Mouse (Mus musculus) hindbrain, embryonic 16.5 days (tissue): ENCODE results near the gene Fxyd7. TPM values are rescaled to one million over a fixed set of nuclear protein-coding genes. Genes with fewer than 3 reads are reported as not detected.

Source experiments
- ATAC-seq: fragments of 200-750 bp; cut with Nextera tagmentation; 2 replicates; pipeline ENCODE4 v1.8.0; 2017; ENCODE audit warnings: moderate TSS enrichment, moderate library complexity
- H3K27ac ChIP-seq: fragments of 300-500 bp; sonication (generic); 2 replicates; pipeline ENCODE4 v1.5.1; 2014; ENCODE audit warnings: low read depth, mild to moderate bottlenecking, control low read depth, low read length, moderate library complexity
- H3K27me3 ChIP-seq: fragments of 300-500 bp; sonication (generic); replicated peaks from 2 replicates; pipeline ENCODE4 v1.6.1; 2014; ENCODE audit warnings: low read length; ENCODE audit not compliant: control insufficient read depth, insufficient read depth
- H3K36me3 ChIP-seq: fragments of 300-500 bp; sonication (generic); 2 replicates; pipeline ENCODE4 v1.6.1; 2014; ENCODE audit warnings: mild to moderate bottlenecking, low read length, moderate library complexity, mixed read lengths; ENCODE audit not compliant: control insufficient read depth, insufficient read depth
- H3K4me1 ChIP-seq: fragments of 300-500 bp; sonication (generic); 2 replicates; pipeline ENCODE4 v1.6.1; 2014; ENCODE audit warnings: low read depth, low read length; ENCODE audit not compliant: control insufficient read depth, insufficient read depth
- H3K4me2 ChIP-seq: fragments of 300-500 bp; sonication (generic); 2 replicates; pipeline ENCODE4 v1.6.1; 2014; ENCODE audit warnings: mild to moderate bottlenecking, low read length, control low read depth, moderate library complexity
- H3K4me3 ChIP-seq: fragments of 300-500 bp; sonication (generic); 2 replicates; pipeline ENCODE4 v1.5.1; 2014; ENCODE audit warnings: mild to moderate bottlenecking, low read length, control low read depth, moderate library complexity
- H3K9ac ChIP-seq: fragments of 300-500 bp; sonication (generic); 2 replicates; pipeline ENCODE4 v1.6.1; 2014; ENCODE audit warnings: low read depth, mild to moderate bottlenecking, control low read depth, low read length, moderate library complexity
- H3K9me3 ChIP-seq: fragments of 300-500 bp; sonication (generic); 2 replicates; pipeline ENCODE4 v1.6.1; 2014; ENCODE audit warnings: mild to moderate bottlenecking, low read length, moderate library complexity; ENCODE audit not compliant: control insufficient read depth
- WGBS: fragments of 180-500 bp; shearing (Covaris S2); extraction: QIAGEN DNeasy Blood & Tissue Kit; methylation state at CpG from one replicate; pipeline ENCODE4 v1.1.7; 2014; 5-methylcytosine and 5-hydroxymethylcytosine counted together
- microRNA-seq: library from miRNA; unstranded; fragments of <30 nt; microRNA quantifications from one replicate; pipeline ENCODE4, GENCODE M21; 2017
- polyA plus RNA-seq: library from polyadenylated mRNA; unstranded; fragments of >200 nt; fragmentation: Nextera tagmentation; extraction: Ambion mirVana; gene quantifications from 2 replicates; pipeline ENCODE4 v1.2.1, GENCODE M21; 2015

The Fxyd7 gene
- polyA plus RNA-seq, 1 experiment from 2014 or later: 417 TPM

- ATAC-seq: no peak
- Histone ChIP-seq H3K4me3 (no peak overlapping the region), H3K9me3 (no peaks in the 10 kb centered on the region), H3K27me3 (no peaks in the 10 kb centered on the region), H3K9ac (no peak overlapping the region), H3K4me1 (no peaks in the 10 kb centered on the region), H3K4me2 (no peak overlapping the region), H3K27ac (no peak overlapping the region), H3K36me3 (no peaks in the 10 kb centered on the region)
- WGBS: 60% methylated on average over 1 of the region's 1 CpGs
Measured at GRCm38 (mm10) chr7:31008175-31008574, 43.1 kb downstream of the Fxyd7 start.

- Histone ChIP-seq H3K4me3 (no peak overlapping the region), H3K9me3 (no peaks in the 10 kb centered on the region), H3K27me3 (no peaks in the 10 kb centered on the region), H3K4me2 (no peak overlapping the region), H3K36me3 (no peaks in the 10 kb centered on the region), H3K4me1 (no peaks in the 10 kb centered on the region), H3K9ac (no peak overlapping the region), H3K27ac (no peak overlapping the region)
- ATAC-seq: no peak
- 86% methylated on average over 1 of the region's 1 CpGs for WGBS
Measured at GRCm38 (mm10) chr7:31007775-31008174, 43.5 kb downstream of the Fxyd7 start.

DNA sequence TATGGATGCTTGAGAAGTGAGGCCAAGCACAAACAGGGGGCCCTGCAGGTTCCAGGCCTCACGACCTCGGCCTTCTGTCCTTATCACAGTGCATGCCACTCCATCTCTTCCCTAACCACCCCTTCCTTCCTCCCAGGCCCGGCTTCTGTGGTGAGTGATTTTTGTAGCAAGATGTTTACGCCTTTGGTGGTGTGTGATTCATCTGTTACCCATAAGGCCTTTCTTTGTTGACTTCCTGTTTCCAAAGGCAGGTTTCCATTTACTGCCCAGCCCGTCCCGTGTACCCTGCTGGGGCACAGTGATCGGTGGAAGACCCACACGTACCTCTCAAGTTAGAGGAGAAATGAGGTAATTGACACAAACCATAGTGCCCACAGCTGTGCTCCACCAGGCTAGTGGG is 48.6 kb downstream of the Fxyd7 start:
- H3K27me3 ChIP-seq: no peaks in the 10 kb centered on the region

DNA sequence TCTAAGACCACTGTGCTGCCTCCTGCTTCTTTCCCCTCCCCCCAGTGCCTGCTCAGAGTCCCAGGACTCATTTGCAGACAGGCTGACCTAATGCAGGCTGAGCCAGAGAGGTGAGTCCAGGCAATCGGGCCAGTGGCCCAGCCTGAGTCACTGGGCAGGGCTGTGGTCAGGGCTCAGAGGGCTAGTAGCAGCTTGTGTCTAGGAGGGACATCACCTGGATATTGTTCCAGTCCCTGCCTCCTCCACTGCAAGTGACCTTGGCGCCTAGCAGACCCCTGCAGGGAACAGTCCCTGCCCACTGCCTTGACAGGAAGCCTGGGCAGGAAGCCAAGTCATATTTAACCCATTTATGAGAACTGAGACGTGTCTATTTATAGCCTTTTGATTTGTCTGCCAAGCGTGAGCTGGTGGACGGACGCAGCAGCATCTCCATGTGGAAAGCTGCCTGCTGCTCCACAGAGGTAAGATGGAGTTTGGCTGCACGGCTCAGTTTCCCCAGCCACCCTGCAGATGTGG is 50.7 kb downstream of the Fxyd7 start:
- Histone ChIP-seq H3K9me3 (no peaks in the 10 kb centered on the region; the same call in 1 of the 2 replicates), H3K27ac (no peak overlapping the region), H3K27me3 (no peaks in the 10 kb centered on the region), H3K36me3 (no peaks in the 10 kb centered on the region), H3K4me3 (no peak overlapping the region), H3K9ac (no peak overlapping the region), H3K4me1 (peaks cover 5% of the 10 kb centered on the region), H3K4me2 (no peak overlapping the region)
- WGBS: 37% methylated on average over 7 of the region's 7 CpGs
- ATAC-seq: peak; percentile 34; the same call in 1 of the 2 replicates

More for the DNA sequence above, 48.6 kb downstream of the Fxyd7 start:
- Histone ChIP-seq H3K27ac (no peak overlapping the region), H3K4me2 (no peak overlapping the region), H3K9me3 (no peaks in the 10 kb centered on the region), H3K4me3 (no peak overlapping the region), H3K4me1 (peaks cover 5% of the 10 kb centered on the region), H3K9ac (no peak overlapping the region), H3K36me3 (no peaks in the 10 kb centered on the region)
- no peak for ATAC-seq
- 81% methylated on average over 8 of the region's 8 CpGs for WGBS

GRCm38 (mm10) chr7:30996491-30996890 is 54.8 kb downstream of the Fxyd7 start:
- WGBS: 98% methylated on average over 2 of the region's 2 CpGs
- Histone ChIP-seq H3K4me2 (no peak overlapping the region), H3K4me1 (peaks cover 5% of the 10 kb centered on the region), H3K27me3 (no peaks in the 10 kb centered on the region), H3K9me3 (no peaks in the 10 kb centered on the region; the same call in 1 of the 2 replicates), H3K9ac (no peak overlapping the region), H3K27ac (no peak overlapping the region), H3K4me3 (no peak overlapping the region), H3K36me3 (no peaks in the 10 kb centered on the region)
- no peak for ATAC-seq

- H3K9ac ChIP-seq: no peak overlapping the region
- H3K36me3 ChIP-seq: no peaks in the 10 kb centered on the region
- no peaks in the 10 kb centered on the region; the same call in 1 of the 2 replicates for H3K9me3 ChIP-seq
- no peaks in the 10 kb centered on the region for H3K27me3 ChIP-seq
- H3K4me2 ChIP-seq: no peak overlapping the region
- 69% methylated on average over 5 of the region's 5 CpGs for WGBS
- no peaks in the 10 kb centered on the region for H3K4me1 ChIP-seq
- H3K4me3 ChIP-seq: no peak overlapping the region
- no peak overlapping the region for H3K27ac ChIP-seq
- no peak for ATAC-seq
Measured at GRCm38 (mm10) chr7:30993986-30994385, 57.3 kb downstream of the Fxyd7 start.

Small RNAs within 50 kb of the gene (microRNA-seq; reads per million reads assigned to microRNA genes)
- not detected for gene Mir7050

Other genes starting within 250 kb of the Fxyd7 start
- gene Ffar2, start 227.7 kb downstream of the Fxyd7 start, polyA plus RNA-seq: 0.10 and 0.25 TPM in 2 replicates
- gene Ffar3, start 195.3 kb downstream of the Fxyd7 start, polyA plus RNA-seq: 0.09 and 0.21 TPM in 2 replicates
- gene Ffar1, start 189.9 kb downstream of the Fxyd7 start, polyA plus RNA-seq: 0.06 TPM in 1 of 2 replicates, not detected in the other
- 0.26 TPM in 1 of 2 replicates, not detected in the other for gene Cd22, start 171.1 kb downstream of the Fxyd7 start, polyA plus RNA-seq
- 5.3 and 5.8 TPM in 2 replicates for gene Mag, start 136.6 kb downstream of the Fxyd7 start, polyA plus RNA-seq
- gene Hamp2, start 126.8 kb downstream of the Fxyd7 start, polyA plus RNA-seq: 0.44 TPM in 1 of 2 replicates, not detected in the other
- gene Hamp, start 107.4 kb downstream of the Fxyd7 start, polyA plus RNA-seq: not detected in 2 replicates
- 25.7 and 27.3 TPM in 2 replicates for gene Usf2, start 94.7 kb downstream of the Fxyd7 start, polyA plus RNA-seq
- 24.1 and 27.8 TPM in 2 replicates for gene Lsr, start 78.0 kb downstream of the Fxyd7 start, polyA plus RNA-seq
- gene Fam187b, start 77.7 kb downstream of the Fxyd7 start, polyA plus RNA-seq: 0.63 and 0.82 TPM in 2 replicates
- gene Fxyd5, start 9.0 kb downstream of the Fxyd7 start, polyA plus RNA-seq: 24.4 and 32.9 TPM in 2 replicates
- gene Fxyd1, start 5.7 kb upstream of the Fxyd7 start, polyA plus RNA-seq: 69.4 and 89.9 TPM in 2 replicates
- 0.50 and 0.65 TPM in 2 replicates for gene Lgi4, start 7.9 kb upstream of the Fxyd7 start, polyA plus RNA-seq
- 0.43 and 0.95 TPM in 2 replicates for gene Fxyd3, start 25.2 kb upstream of the Fxyd7 start, polyA plus RNA-seq
- gene Hpn, start 63.8 kb upstream of the Fxyd7 start, polyA plus RNA-seq: 0.61 and 0.75 TPM in 2 replicates
- 19.0 TPM in 2 replicates for gene Scn1b, start 75.5 kb upstream of the Fxyd7 start, polyA plus RNA-seq
- gene Gramd1a, start 104.4 kb upstream of the Fxyd7 start, polyA plus RNA-seq: 203 and 222 TPM in 2 replicates
- not detected in 2 replicates for gene Scgb2b2, start 239.0 kb upstream of the Fxyd7 start, polyA plus RNA-seq
- gene Scgb1b2, start 240.4 kb upstream of the Fxyd7 start, polyA plus RNA-seq: not detected in 2 replicates